8 mouse cellular contexts compared by ENCODE assay signal in the genomic region with DNA sequence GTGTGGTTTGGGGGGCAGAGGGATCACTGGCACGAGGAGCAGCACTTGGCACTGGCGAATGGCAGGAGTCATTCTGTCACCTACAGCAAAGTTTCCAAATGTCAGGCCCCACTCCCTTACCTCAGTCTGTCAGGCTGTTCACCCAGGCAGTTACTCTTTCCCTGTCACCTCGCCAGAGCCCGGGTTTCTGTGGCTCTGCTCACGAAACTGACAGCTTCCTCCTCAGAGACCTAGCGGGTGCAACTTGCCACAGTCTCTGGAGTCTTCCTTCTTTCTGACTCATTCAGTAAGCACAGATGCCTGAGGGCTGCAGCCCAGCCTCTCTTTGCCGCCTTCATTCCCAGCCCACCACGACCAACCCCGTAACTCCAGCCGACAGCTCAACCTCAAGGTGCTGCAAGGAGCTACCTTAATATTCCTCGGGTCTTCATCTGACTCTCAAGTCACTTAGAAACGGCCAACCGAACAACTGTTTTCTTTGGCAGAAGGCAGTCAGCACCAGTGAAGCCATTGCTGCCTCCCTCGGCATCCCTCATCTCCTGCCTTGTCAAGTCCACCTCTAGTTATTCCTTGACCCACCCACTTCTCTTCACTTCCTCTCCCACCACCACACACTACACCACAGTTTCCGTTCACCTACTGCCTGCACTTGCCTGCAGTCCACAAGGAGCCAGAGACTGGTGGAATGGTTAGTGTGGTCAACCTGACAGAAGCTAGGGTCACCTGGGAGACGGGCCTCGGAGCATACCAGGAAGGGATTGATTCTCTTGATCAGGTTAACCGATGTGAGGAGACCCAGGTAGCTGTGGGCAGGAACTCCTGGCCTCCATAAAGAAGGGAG. TPM values are rescaled to one million over a fixed set of nuclear protein-coding genes. Genes with fewer than 3 reads are reported as not detected.
A peak's percentile ranks its signal among the peaks of the same experiment; 100 is the strongest.
DNase-seq lines count a peak whose midpoint lies in the region; ATAC-seq and TF ChIP-seq lines count a peak whose summit lies in the region.

No protein-coding gene starts in this region.

- peaks cover 22% of the 10 kb centered on the region for H3K4me1 ChIP-seq in kidney, embryonic 16.5 days (ENCODE audit: insufficient read depth, low read length)
- H3K4me1 ChIP-seq in limb, embryonic 14.5 days (ENCODE audit: control insufficient read depth, insufficient read depth, low read length): peaks cover 20% of the 10 kb centered on the region
- peaks cover 30% of the 10 kb centered on the region for H3K4me1 ChIP-seq in midbrain, embryonic 16.5 days (ENCODE audit: control insufficient read depth, insufficient read depth, low read length)

- peak overlapping the region; percentile 92 for H3K4me2 ChIP-seq in kidney, embryonic 16.5 days (replicated peaks; ENCODE audit: low read depth, low read length)
- peak overlapping the region; percentile 82 for H3K4me2 ChIP-seq in limb, embryonic 14.5 days (replicated peaks; ENCODE audit: low read depth, low read length, severe bottlenecking)
- peak overlapping the region; percentile 84 for H3K4me2 ChIP-seq in midbrain, embryonic 16.5 days (ENCODE audit: low read length)

- no peak for ATAC-seq in kidney, embryonic 16.5 days (ENCODE audit: low FRiP score, low TSS enrichment)
- ATAC-seq in granulocyte monocyte progenitor cell, adult 5-6 weeks (replicated peaks; ENCODE audit: poor library complexity, severe bottlenecking): peak; percentile 70
- no peak for ATAC-seq in limb, embryonic 14.5 days (ENCODE audit: low FRiP score, low read depth)
- ATAC-seq in midbrain, embryonic 16.5 days: no peak

- peak overlapping the region; percentile 84 for H3K4me3 ChIP-seq in kidney, embryonic 16.5 days (ENCODE audit: low read length)
- peak overlapping the region; percentile 75 for H3K4me3 ChIP-seq in limb, embryonic 14.5 days (replicated peaks; ENCODE audit: low read length)
- H3K4me3 ChIP-seq in midbrain, embryonic 16.5 days (ENCODE audit: low read depth, low read length): peak overlapping the region; percentile 59

- WGBS in kidney, embryonic 16.5 days: 51% methylated on average over 18 of the region's 18 CpGs
- WGBS in limb, embryonic 14.5 days: 63% methylated on average over 18 of the region's 18 CpGs
- WGBS in midbrain, embryonic 16.5 days: 75% methylated on average over 18 of the region's 18 CpGs

- no peak for TF ChIP-seq POLR2A in limb, embryonic 14.5 days (IDR thresholded peaks at IDR 0.05; ENCODE audit: borderline replicate concordance, extremely low read depth, insufficient read depth, insufficient read length)

- H3K36me3 ChIP-seq in kidney, embryonic 16.5 days (ENCODE audit: insufficient read depth, low read length): peaks cover 17% of the 10 kb centered on the region
- H3K36me3 ChIP-seq in limb, embryonic 14.5 days (ENCODE audit: control insufficient read depth, insufficient read depth, low read length): peaks cover 30% of the 10 kb centered on the region
- H3K36me3 ChIP-seq in midbrain, embryonic 16.5 days (ENCODE audit: control insufficient read depth, insufficient read depth, low read length): peaks cover 14% of the 10 kb centered on the region

- H3K27me3 ChIP-seq in kidney, embryonic 16.5 days (ENCODE audit: insufficient read depth, low read length): no peaks in the 10 kb centered on the region
- H3K27me3 ChIP-seq in limb, embryonic 14.5 days (ENCODE audit: control insufficient read depth, insufficient read depth, low read length): no peaks in the 10 kb centered on the region
- no peaks in the 10 kb centered on the region for H3K27me3 ChIP-seq in midbrain, embryonic 16.5 days (ENCODE audit: control insufficient read depth, insufficient read depth, low read depth, low read length)

- H3K9ac ChIP-seq in kidney, embryonic 16.5 days (replicated peaks; ENCODE audit: low read length): peak overlapping the region; percentile 80
- peak overlapping the region; percentile 67 for H3K9ac ChIP-seq in limb, embryonic 14.5 days (ENCODE audit: low read depth, low read length, severe bottlenecking)
- peak overlapping the region; percentile 78 for H3K9ac ChIP-seq in midbrain, embryonic 16.5 days (ENCODE audit: low read depth, low read length)

- no peak for DNase-seq in kidney, adult 9 months
- peak; percentile 11 for DNase-seq in R1 (ENCODE audit: low read depth, low spot score)
- no peak for DNase-seq in limb, embryonic 14.5 days (ENCODE audit: low spot score)
- DNase-seq in thymus, postnatal 14 days: peak; percentile 24
- DNase-seq in yolk sac, embryonic 10.5 days (ENCODE audit: low spot score): no peak

- H3K27ac ChIP-seq in kidney, embryonic 16.5 days (ENCODE audit: low read length): no peak overlapping the region
- no peak overlapping the region for H3K27ac ChIP-seq in limb, embryonic 14.5 days (replicated peaks; ENCODE audit: low read depth, low read length)
- no peak overlapping the region for H3K27ac ChIP-seq in midbrain, embryonic 16.5 days (ENCODE audit: low read length)

- H3K9me3 ChIP-seq in kidney, embryonic 16.5 days (ENCODE audit: low read length): no peaks in the 10 kb centered on the region
- no peaks in the 10 kb centered on the region for H3K9me3 ChIP-seq in limb, embryonic 14.5 days (ENCODE audit: control insufficient read depth, low read length)
- no peaks in the 10 kb centered on the region for H3K9me3 ChIP-seq in midbrain, embryonic 16.5 days (replicated peaks; ENCODE audit: control insufficient read depth, low read length, poor library complexity, severe bottlenecking)

RNA-seq across cellular contexts. Expression of a gene that starts 1.1 kb away (rescaled TPM):
- 62.4 and 62.8 TPM in 2 replicates for polyA plus RNA-seq in kidney, embryonic 16.5 days (2015; fragmentation: Nextera tagmentation; extraction: Ambion mirVana)
- 90.6 and 93.9 TPM in 2 replicates for total RNA-seq in granulocyte monocyte progenitor cell, adult 5-6 weeks (2014; fragmentation: Nextera tagmentation)
- 79.6 and 89.9 TPM in 2 replicates for total RNA-seq in granulocyte monocyte progenitor cell, adult 5-6 weeks (2017)
- polyA plus RNA-seq in limb, embryonic 14.5 days (2012; rRNA removed): 54.2 and 74.3 TPM in 2 replicates
- polyA plus RNA-seq in limb, embryonic 14.5 days (2014; fragmentation: Nextera tagmentation; extraction: Ambion mirVana): 51.1 and 51.2 TPM in 2 replicates
- polyA plus RNA-seq in midbrain, embryonic 16.5 days (2015; fragmentation: Nextera tagmentation; extraction: Ambion mirVana): 68.0 and 71.9 TPM in 2 replicates

RNA-seq across cellular contexts. Expression of a gene that starts 39.7 kb away (rescaled TPM):
- 88.4 and 93.7 TPM in 2 replicates for polyA plus RNA-seq in kidney, embryonic 16.5 days (2015; fragmentation: Nextera tagmentation; extraction: Ambion mirVana)
- 53.2 and 57.9 TPM in 2 replicates for total RNA-seq in granulocyte monocyte progenitor cell, adult 5-6 weeks (2014; fragmentation: Nextera tagmentation)
- total RNA-seq in granulocyte monocyte progenitor cell, adult 5-6 weeks (2017): 28.5 and 38.8 TPM in 2 replicates
- 77.7 and 97.3 TPM in 2 replicates for polyA plus RNA-seq in limb, embryonic 14.5 days (2012; rRNA removed)
- 83.0 and 87.4 TPM in 2 replicates for polyA plus RNA-seq in limb, embryonic 14.5 days (2014; fragmentation: Nextera tagmentation; extraction: Ambion mirVana)
- 108 and 112 TPM in 2 replicates for polyA plus RNA-seq in midbrain, embryonic 16.5 days (2015; fragmentation: Nextera tagmentation; extraction: Ambion mirVana)

RNA-seq across cellular contexts. Expression of a gene that starts 51.9 kb away (rescaled TPM):
- 0.77 and 0.98 TPM in 2 replicates for polyA plus RNA-seq in kidney, embryonic 16.5 days (2015; fragmentation: Nextera tagmentation; extraction: Ambion mirVana)
- not detected in 2 replicates for total RNA-seq in granulocyte monocyte progenitor cell, adult 5-6 weeks (2014; fragmentation: Nextera tagmentation)
- not detected in 2 replicates for total RNA-seq in granulocyte monocyte progenitor cell, adult 5-6 weeks (2017)
- polyA plus RNA-seq in limb, embryonic 14.5 days (2012; rRNA removed): 0.30 and 0.42 TPM in 2 replicates
- 0.29 and 0.40 TPM in 2 replicates for polyA plus RNA-seq in limb, embryonic 14.5 days (2014; fragmentation: Nextera tagmentation; extraction: Ambion mirVana)
- 13.9 and 15.4 TPM in 2 replicates for polyA plus RNA-seq in midbrain, embryonic 16.5 days (2015; fragmentation: Nextera tagmentation; extraction: Ambion mirVana)

Comparison
In these comparisons a context has a peak if more than half of its experiments do, and no peak if none do; other contexts are left out.
1. DNase-seq: peak in R1 (single experiment) and thymus, postnatal 14 days (single experiment); none in kidney, adult 9 months (single experiment), limb, embryonic 14.5 days (single experiment) and yolk sac, embryonic 10.5 days (single experiment).
2. Peak in every context shown above with its lines, with median percentiles within 50 percentile points of each other: H3K4me2 ChIP-seq, H3K4me3 ChIP-seq and H3K9ac ChIP-seq.